Mouse (Mus musculus) forebrain, embryonic 15.5 days (tissue): ENCODE data around the gene Vps18. TPM values are rescaled to one million over a fixed set of nuclear protein-coding genes. Genes with fewer than 3 reads are reported as not detected.

Source experiments
- ATAC-seq: fragments of 200-750 bp; cut with Nextera tagmentation; replicated peaks from 2 replicates; pipeline ENCODE4 v1.8.0; 2017; ENCODE audit warnings: mild to moderate bottlenecking, moderate TSS enrichment, moderate library complexity
- H3K27ac ChIP-seq: fragments of 300-500 bp; sonication (generic); replicated peaks from 2 replicates; pipeline ENCODE4 v1.5.1; 2015; ENCODE audit warnings: mild to moderate bottlenecking, inconsistent platforms
- H3K27me3 ChIP-seq: fragments of 300-500 bp; sonication (generic); 2 replicates; pipeline ENCODE4 v1.6.1; 2015; ENCODE audit warnings: inconsistent platforms
- H3K36me3 ChIP-seq: fragments of 300-500 bp; sonication (generic); 2 replicates; pipeline ENCODE4 v1.6.1; 2015; ENCODE audit warnings: mild to moderate bottlenecking, inconsistent platforms
- H3K4me1 ChIP-seq: fragments of 300-500 bp; sonication (generic); 2 replicates; pipeline ENCODE4 v1.6.1; 2015; ENCODE audit warnings: inconsistent platforms
- H3K4me2 ChIP-seq: fragments of 300-500 bp; sonication (generic); replicated peaks from 2 replicates; pipeline ENCODE4 v1.6.1; 2015; ENCODE audit warnings: mild to moderate bottlenecking, inconsistent platforms
- H3K4me3 ChIP-seq: fragments of 300-500 bp; sonication (generic); 2 replicates; pipeline ENCODE4 v1.5.1; 2015; ENCODE audit warnings: mild to moderate bottlenecking, inconsistent platforms
- H3K9ac ChIP-seq: fragments of 300-500 bp; sonication (generic); replicated peaks from 2 replicates; pipeline ENCODE4 v1.6.1; 2015; ENCODE audit warnings: mild to moderate bottlenecking, inconsistent platforms
- H3K9me3 ChIP-seq: fragments of 300-500 bp; sonication (generic); 2 replicates; pipeline ENCODE4 v1.6.1; 2016; ENCODE audit warnings: inconsistent platforms
- WGBS: fragments of 180-500 bp; shearing (Covaris S2); methylation state at CpG from one replicate; pipeline ENCODE4 v1.1.7; 2015; ENCODE audit warnings: mixed read lengths; 5-methylcytosine and 5-hydroxymethylcytosine counted together
- polyA plus RNA-seq: library from polyadenylated mRNA; unstranded; fragments of >200 nt; fragmentation: Nextera tagmentation; extraction: Ambion mirVana; gene quantifications from 2 replicates; pipeline ENCODE4 v1.2.1, GENCODE M21; 2015

Vps18 gene
- polyA plus RNA-seq, 1 experiment from 2014 or later: 31.1 TPM

GRCm38 (mm10) chr2:119336002-119336401, 47.5 kb downstream of the Vps18 start:
- Histone ChIP-seq H3K4me1 (peaks cover 9% of the 10 kb centered on the region), H3K36me3 (no peaks in the 10 kb centered on the region), H3K9ac (no peak overlapping the region), H3K9me3 (no peaks in the 10 kb centered on the region), H3K4me3 (no peak overlapping the region), H3K4me2 (no peak overlapping the region), H3K27ac (no peak overlapping the region), H3K27me3 (peaks cover 13% of the 10 kb centered on the region)
- ATAC-seq: no peak
- WGBS: 74% methylated on average over 2 of the region's 2 CpGs

- Histone ChIP-seq H3K9ac (no peak overlapping the region), H3K27ac (no peak overlapping the region), H3K4me3 (no peak overlapping the region), H3K27me3 (peaks cover 8% of the 10 kb centered on the region), H3K4me1 (peaks cover 9% of the 10 kb centered on the region), H3K9me3 (no peaks in the 10 kb centered on the region), H3K4me2 (no peak overlapping the region), H3K36me3 (no peaks in the 10 kb centered on the region)
- no peak for ATAC-seq
- 74% methylated on average over 10 of the region's 10 CpGs for WGBS
Measured at GRCm38 (mm10) chr2:119336470-119336869, 47.9 kb downstream of the Vps18 start.

- Histone ChIP-seq H3K36me3 (no peaks in the 10 kb centered on the region), H3K27me3 (no peaks in the 10 kb centered on the region), H3K4me1 (peaks cover 9% of the 10 kb centered on the region), H3K9me3 (no peaks in the 10 kb centered on the region), H3K4me3 (peak overlapping the region; percentile 66), H3K4me2 (peak overlapping the region; percentile 79), H3K27ac (peak overlapping the region; percentile 53; the same call in 1 of the 2 replicates), H3K9ac (peak overlapping the region; percentile 77)
- WGBS: 8% methylated on average over 59 of the region's 60 CpGs
- ATAC-seq: peak; percentile 79
Measured at GRCm38 (mm10) chr2:119337425-119338265, 49.1 kb downstream of the Vps18 start.

GRCm38 (mm10) chr2:119344537-119345138, 56.1 kb downstream of the Vps18 start:
- Histone ChIP-seq H3K4me3 (no peak overlapping the region), H3K9ac (no peak overlapping the region), H3K27me3 (no peaks in the 10 kb centered on the region), H3K36me3 (no peaks in the 10 kb centered on the region), H3K27ac (no peak overlapping the region), H3K4me2 (no peak overlapping the region), H3K9me3 (no peaks in the 10 kb centered on the region), H3K4me1 (no peaks in the 10 kb centered on the region)
- 51% methylated on average over 6 of the region's 6 CpGs for WGBS
- ATAC-seq: no peak

Other genes with a start within 250 kb of the Vps18 start
- gene Knl1, start 241.6 kb upstream of the Vps18 start, polyA plus RNA-seq: 29.3 and 33.4 TPM in 2 replicates
- gene Rad51, start 175.9 kb upstream of the Vps18 start, polyA plus RNA-seq: 18.7 and 24.0 TPM in 2 replicates
- gene Rmdn3, start 131.7 kb upstream of the Vps18 start, polyA plus RNA-seq: 52.0 and 54.2 TPM in 2 replicates
- gene Gchfr, start 121.0 kb upstream of the Vps18 start, polyA plus RNA-seq: 0.93 and 2.0 TPM in 2 replicates
- 0.83 and 0.90 TPM in 2 replicates for gene Gm14137, start 114.2 kb upstream of the Vps18 start, polyA plus RNA-seq
- 64.7 and 66.6 TPM in 2 replicates for gene Zfyve19, start 80.1 kb upstream of the Vps18 start, polyA plus RNA-seq
- 26.7 and 30.9 TPM in 2 replicates for gene Dnajc17, start 79.9 kb upstream of the Vps18 start, polyA plus RNA-seq
- gene Ppp1r14d, start 58.8 kb upstream of the Vps18 start, polyA plus RNA-seq: not detected in 2 replicates
- 0.31 and 0.56 TPM in 2 replicates for gene Spint1, start 51.4 kb upstream of the Vps18 start, polyA plus RNA-seq
- gene Rhov, start 17.5 kb upstream of the Vps18 start, polyA plus RNA-seq: 19.6 and 24.0 TPM in 2 replicates
- gene Dll4, start 37.0 kb downstream of the Vps18 start, polyA plus RNA-seq: 4.0 and 4.1 TPM in 2 replicates
- gene Chac1, start 62.5 kb downstream of the Vps18 start, polyA plus RNA-seq: 5.5 and 5.8 TPM in 2 replicates
- 3.4 TPM in 2 replicates for gene Ino80, start 188.9 kb downstream of the Vps18 start, polyA plus RNA-seq